Mouse (Mus musculus): ENCODE results near the gene Tmem212. TPM values are rescaled to one million over a fixed set of nuclear protein-coding genes. Genes with fewer than 3 reads are reported as not detected.
"Not testable (repeated sequence)": the region's sequence is repeated elsewhere in the genome, so short reads cannot be mapped to it uniquely, and the experiment has no call there.

Gene Tmem212
- not detected in 2 replicates for polyA plus RNA-seq (2015; fragmentation: Nextera tagmentation; extraction: Ambion mirVana)

- no peak within 1 kb of the TSS for H3K27ac ChIP-seq
- no peak for ATAC-seq
- 58% methylated on average over 8 of the region's 8 CpGs for WGBS
These were observed at the start of gene Tmem212 for GRCm38 (mm10) chr3:27896318-27896892. TSS of gene Tmem212 (minus strand) at chr3:27896368.

GRCm38 (mm10) chr3:27945397-27945796 is 49.2 kb upstream of the Tmem212 start:
- H3K36me3 ChIP-seq; H3K4me2 ChIP-seq (replicated peaks); H3K27ac ChIP-seq; H3K9ac ChIP-seq; H3K27me3 ChIP-seq (replicated peaks); H3K4me1 ChIP-seq (replicated peaks); H3K9me3 ChIP-seq; H3K4me3 ChIP-seq (replicated peaks): not testable (repeated sequence)
- ATAC-seq: 0 out of 2 replicates have a peak, but pooled peaks have one; percentile 4
- 82% methylated on average over 2 of the region's 2 CpGs for WGBS

More at GRCm38 (mm10) chr3:27896318-27896892, at the start of gene Tmem212:
- peaks cover 10% of the 10 kb centered on the region for H3K4me1 ChIP-seq (replicated peaks)
- H3K27me3 ChIP-seq (replicated peaks): no peaks in the 10 kb centered on the region
- H3K4me2 ChIP-seq (replicated peaks): no peak within 1 kb of the TSS
- H3K36me3 ChIP-seq: no peaks in the 10 kb centered on the region
- no peak within 1 kb of the TSS for H3K4me3 ChIP-seq (replicated peaks)
- H3K9ac ChIP-seq: no peak within 1 kb of the TSS
- no peaks in the 10 kb centered on the region for H3K9me3 ChIP-seq

DNA sequence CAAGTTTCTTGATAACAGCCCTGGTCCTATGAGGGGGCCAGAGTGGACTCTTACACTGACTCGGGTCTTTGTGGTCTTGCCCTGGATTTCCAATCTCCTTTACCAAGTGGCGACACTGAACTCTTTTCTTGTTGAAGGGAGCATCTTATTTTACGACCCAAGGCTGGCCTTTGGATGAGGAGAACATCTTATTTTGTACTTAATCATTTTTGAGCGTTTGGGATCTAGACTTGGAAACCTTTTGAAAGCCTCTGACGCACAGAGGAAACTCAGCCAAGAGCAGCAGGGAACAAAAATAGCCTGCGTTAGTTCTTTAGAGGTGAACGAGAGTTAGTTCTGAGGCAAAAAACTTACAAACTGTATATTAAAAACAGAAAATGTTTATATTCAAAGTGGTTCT is 46.8 kb upstream of the Tmem212 start:
- no peaks in the 10 kb centered on the region for H3K27me3 ChIP-seq (replicated peaks)
- no peaks in the 10 kb centered on the region for H3K9me3 ChIP-seq
- no peak overlapping the region for H3K9ac ChIP-seq
- peaks cover 3% of the 10 kb centered on the region; the same call in 1 of the 2 replicates for H3K4me1 ChIP-seq (replicated peaks)
- no peaks in the 10 kb centered on the region for H3K36me3 ChIP-seq
- ATAC-seq: no peak
- H3K27ac ChIP-seq: no peak overlapping the region
- no peak overlapping the region for H3K4me3 ChIP-seq (replicated peaks)
- 78% methylated on average over 7 of the region's 7 CpGs for WGBS
- H3K4me2 ChIP-seq (replicated peaks): no peak overlapping the region

DNA sequence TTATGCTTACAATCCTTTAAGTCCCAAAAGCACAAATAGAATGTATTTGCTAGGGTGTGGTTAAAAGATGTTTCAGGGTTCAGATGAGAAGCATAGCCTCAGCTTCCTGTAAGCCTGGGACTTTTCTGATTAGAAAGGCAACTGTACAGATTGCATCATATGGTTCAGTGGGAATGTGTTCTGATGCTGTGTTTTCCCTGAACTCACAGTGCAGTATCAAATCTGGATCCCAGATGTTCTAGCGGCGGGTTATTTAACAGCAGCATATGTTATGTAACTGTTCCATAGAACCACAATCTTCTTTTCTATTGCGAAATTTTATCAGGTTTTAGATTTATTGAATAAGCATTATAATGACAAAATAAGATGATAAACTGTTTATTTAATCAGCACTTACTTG is 45.5 kb upstream of the Tmem212 start:
- no peak for ATAC-seq
- no peak overlapping the region for H3K9ac ChIP-seq
- no peaks in the 10 kb centered on the region for H3K36me3 ChIP-seq
- no peak overlapping the region for H3K27ac ChIP-seq
- H3K9me3 ChIP-seq: no peaks in the 10 kb centered on the region
- H3K4me2 ChIP-seq (replicated peaks): no peak overlapping the region
- H3K4me1 ChIP-seq (replicated peaks): peaks cover 3% of the 10 kb centered on the region; the same call in 1 of the 2 replicates
- H3K27me3 ChIP-seq (replicated peaks): no peaks in the 10 kb centered on the region
- WGBS: 74% methylated on average over 3 of the region's 3 CpGs
- H3K4me3 ChIP-seq (replicated peaks): no peak overlapping the region

GRCm38 (mm10) chr3:27938381-27939323 is 42.5 kb upstream of the Tmem212 start, which contains the start of gene Pld1:
TSS of gene Pld1 (plus strand) at chr3:27938695.
- under 1% methylated on average over 67 of the region's 68 CpGs for WGBS
- no peaks in the 10 kb centered on the region for H3K27me3 ChIP-seq (replicated peaks)

GRCm38 (mm10) chr3:27937144-27938110 is 41.3 kb upstream of the Tmem212 start:
- WGBS: 81% methylated on average over 11 of the region's 13 CpGs

More at GRCm38 (mm10) chr3:27938381-27939323, 42.5 kb upstream of the Tmem212 start, which contains the start of gene Pld1:
- peak within 1 kb of the TSS; percentile 73 for H3K4me3 ChIP-seq (replicated peaks)
- peak within 1 kb of the TSS; percentile 82 for H3K27ac ChIP-seq
- ATAC-seq: peak; percentile 92
- H3K9ac ChIP-seq: peak within 1 kb of the TSS; percentile 72
- H3K9me3 ChIP-seq: no peaks in the 10 kb centered on the region
- H3K4me2 ChIP-seq (replicated peaks): peak within 1 kb of the TSS; percentile 96
- H3K4me1 ChIP-seq (replicated peaks): peaks cover 3% of the 10 kb centered on the region; the same call in 1 of the 2 replicates
- H3K36me3 ChIP-seq: no peaks in the 10 kb centered on the region

GRCm38 (mm10) chr3:27936731-27937130 is 40.6 kb upstream of the Tmem212 start:
- Histone ChIP-seq H3K36me3 (no peaks in the 10 kb centered on the region), H3K9ac (no peak overlapping the region), H3K4me3 (replicated peaks) (no peak overlapping the region), H3K9me3 (no peaks in the 10 kb centered on the region), H3K4me2 (replicated peaks) (no peak overlapping the region), H3K27me3 (replicated peaks) (no peaks in the 10 kb centered on the region), H3K27ac (no peak overlapping the region), H3K4me1 (replicated peaks) (peaks cover 3% of the 10 kb centered on the region; the same call in 1 of the 2 replicates)
- no peak for ATAC-seq
- 79% methylated on average over 5 of the region's 5 CpGs for WGBS

More at GRCm38 (mm10) chr3:27937144-27938110, 41.3 kb upstream of the Tmem212 start:
- Histone ChIP-seq H3K27ac (no peak overlapping the region), H3K9me3 (no peaks in the 10 kb centered on the region), H3K27me3 (replicated peaks) (no peaks in the 10 kb centered on the region), H3K9ac (no peak overlapping the region), H3K36me3 (no peaks in the 10 kb centered on the region), H3K4me2 (replicated peaks) (peak overlapping the region; percentile 96; the same call in 1 of the 2 replicates), H3K4me3 (replicated peaks) (no peak overlapping the region), H3K4me1 (replicated peaks) (peaks cover 3% of the 10 kb centered on the region; the same call in 1 of the 2 replicates)
- no peak for ATAC-seq

GRCm38 (mm10) chr3:27935644-27936043 is 39.5 kb upstream of the Tmem212 start:
- Histone ChIP-seq H3K4me3 (replicated peaks) (no peak overlapping the region), H3K4me2 (replicated peaks) (no peak overlapping the region), H3K27me3 (replicated peaks) (no peaks in the 10 kb centered on the region), H3K27ac (no peak overlapping the region), H3K36me3 (no peaks in the 10 kb centered on the region), H3K9ac (no peak overlapping the region), H3K4me1 (replicated peaks) (peaks cover 3% of the 10 kb centered on the region; the same call in 1 of the 2 replicates), H3K9me3 (no peaks in the 10 kb centered on the region)
- 83% methylated on average over 3 of the region's 3 CpGs for WGBS
- no peak for ATAC-seq

DNA sequence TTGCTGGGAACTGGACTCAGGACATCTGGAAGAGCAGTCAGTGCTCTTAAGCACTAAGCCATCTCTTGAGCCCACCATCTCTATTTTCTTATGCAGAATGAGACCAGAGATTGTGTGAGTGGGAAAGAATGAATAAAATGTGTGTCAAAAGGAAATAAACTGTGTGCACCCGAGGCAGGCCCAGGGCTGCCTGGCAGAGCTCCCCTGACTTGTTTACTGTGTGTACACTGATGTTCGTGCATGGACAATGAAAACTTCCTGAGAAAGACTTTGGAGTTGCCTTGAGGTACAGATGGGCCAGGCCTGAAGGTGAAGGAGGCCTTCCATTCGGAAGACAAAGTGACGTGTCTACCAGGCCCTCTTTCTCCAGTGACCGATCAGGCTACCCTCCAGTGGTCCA is 36.2 kb upstream of the Tmem212 start:
- Histone ChIP-seq H3K4me3 (replicated peaks) (no peak overlapping the region), H3K4me1 (replicated peaks) (no peaks in the 10 kb centered on the region), H3K27ac (no peak overlapping the region), H3K4me2 (replicated peaks) (no peak overlapping the region), H3K27me3 (replicated peaks) (no peaks in the 10 kb centered on the region), H3K36me3 (no peaks in the 10 kb centered on the region), H3K9ac (no peak overlapping the region), H3K9me3 (no peaks in the 10 kb centered on the region)
- 76% methylated on average over 5 of the region's 5 CpGs for WGBS
- ATAC-seq: no peak

DNA sequence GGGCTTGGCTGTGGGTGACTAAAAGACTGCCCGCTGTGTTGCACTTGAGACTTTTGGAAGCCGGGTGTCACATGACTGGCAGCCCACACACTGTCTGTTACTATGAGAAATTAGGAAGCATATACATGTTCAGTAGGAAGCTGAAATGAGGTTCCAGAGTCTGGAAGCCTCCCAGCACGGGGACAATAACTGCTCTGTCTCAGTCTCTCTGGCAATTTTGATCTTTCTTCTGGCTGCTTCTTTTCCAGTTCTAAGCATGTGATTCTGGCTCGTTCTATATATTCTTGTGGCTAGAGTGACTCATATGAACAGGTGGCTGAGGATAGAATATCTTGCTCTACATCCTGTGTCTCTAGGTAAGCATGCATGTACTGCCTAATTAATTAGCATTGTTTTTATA is 33.1 kb upstream of the Tmem212 start:
- H3K36me3 ChIP-seq: no peaks in the 10 kb centered on the region
- no peaks in the 10 kb centered on the region for H3K27me3 ChIP-seq (replicated peaks)
- H3K9me3 ChIP-seq: no peaks in the 10 kb centered on the region
- WGBS: 81% methylated on average over 4 of the region's 4 CpGs
- no peak overlapping the region for H3K27ac ChIP-seq
- ATAC-seq: no peak
- no peak overlapping the region for H3K9ac ChIP-seq
- no peak overlapping the region for H3K4me3 ChIP-seq (replicated peaks)
- H3K4me2 ChIP-seq (replicated peaks): no peak overlapping the region
- no peaks in the 10 kb centered on the region for H3K4me1 ChIP-seq (replicated peaks)

DNA sequence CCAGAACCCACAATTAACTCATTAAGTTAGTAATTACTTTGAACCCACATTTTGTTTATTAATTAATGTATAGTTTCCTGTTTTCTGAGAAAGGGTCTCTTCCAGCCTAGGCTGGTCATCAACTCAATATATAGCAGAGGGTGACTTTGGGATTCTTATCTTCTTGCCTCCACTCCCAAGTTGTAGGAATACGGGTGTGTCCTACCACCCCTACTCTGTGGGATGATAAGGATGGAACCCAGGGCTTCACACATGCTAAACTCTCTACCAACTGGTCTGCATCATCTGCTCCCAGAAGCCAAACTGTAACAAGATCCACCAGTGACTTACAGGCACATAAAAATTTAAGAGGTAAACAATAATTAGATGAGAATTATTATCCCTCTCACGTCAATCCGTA is 27.9 kb upstream of the Tmem212 start:
- Histone ChIP-seq H3K27ac (no peak overlapping the region), H3K9me3 (peaks cover 4% of the 10 kb centered on the region), H3K9ac (no peak overlapping the region), H3K27me3 (replicated peaks) (no peaks in the 10 kb centered on the region), H3K36me3 (no peaks in the 10 kb centered on the region), H3K4me3 (replicated peaks) (no peak overlapping the region), H3K4me1 (replicated peaks) (no peaks in the 10 kb centered on the region), H3K4me2 (replicated peaks) (no peak overlapping the region)
- 60% methylated on average over 3 of the region's 3 CpGs for WGBS
- no peak for ATAC-seq

Measured in intestine, embryonic 15.5 days (tissue).